Mouse (Mus musculus) gastrocnemius, adult 8-10 months (tissue): Measurements from ENCODE around the gene Negr1. TPM values are rescaled to one million over a fixed set of nuclear protein-coding genes. Genes with fewer than 3 reads are reported as not detected.

Source experiments
- DNase-seq, 2 experiments: peaks; one replicate each; pipeline ENCODE4 v3.0.0; 2022; ENCODE audit warnings: low spot score in 2 of 2
- total RNA-seq, 4 experiments: library from RNA; stranded (reverse); gene quantifications; 2 replicates each; pipeline ENCODE4 v1.2.4; 2022

Gene Negr1
- total RNA-seq, 4 experiments from 2014 or later: 0.22 to 1.2 (median 0.47) TPM

DNA sequence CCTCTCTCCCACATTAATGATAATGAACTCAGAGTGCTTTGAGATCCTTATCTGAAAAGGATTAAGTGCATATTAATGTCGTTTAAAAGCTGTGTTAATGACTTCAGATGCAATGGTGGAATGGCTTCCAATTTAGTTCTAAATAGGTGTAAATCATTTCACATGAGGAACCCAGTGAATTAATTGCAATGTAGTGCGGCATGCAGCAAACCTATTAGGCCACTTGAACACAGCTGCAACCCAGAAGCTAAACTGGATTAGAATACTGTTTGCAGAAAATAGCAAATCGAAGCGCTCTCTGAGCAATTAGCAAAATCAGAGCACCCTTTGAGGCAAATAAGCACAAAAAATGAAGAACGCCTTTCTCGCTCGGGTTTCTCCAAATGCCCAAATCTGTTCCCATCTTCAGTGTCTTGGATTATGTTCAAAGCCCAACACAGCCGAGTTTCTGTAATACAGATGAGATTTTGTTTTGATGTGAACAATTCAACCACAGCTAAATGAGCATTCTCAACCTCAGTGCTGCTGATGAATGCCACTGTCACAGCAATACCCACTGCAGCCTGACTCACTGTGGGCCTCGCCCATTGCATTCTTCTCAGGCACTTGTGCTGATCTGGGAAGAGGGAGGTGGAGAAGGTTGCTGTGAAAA lies 342.5 kb downstream of the Negr1 start:
- no peak for DNase-seq

DNA sequence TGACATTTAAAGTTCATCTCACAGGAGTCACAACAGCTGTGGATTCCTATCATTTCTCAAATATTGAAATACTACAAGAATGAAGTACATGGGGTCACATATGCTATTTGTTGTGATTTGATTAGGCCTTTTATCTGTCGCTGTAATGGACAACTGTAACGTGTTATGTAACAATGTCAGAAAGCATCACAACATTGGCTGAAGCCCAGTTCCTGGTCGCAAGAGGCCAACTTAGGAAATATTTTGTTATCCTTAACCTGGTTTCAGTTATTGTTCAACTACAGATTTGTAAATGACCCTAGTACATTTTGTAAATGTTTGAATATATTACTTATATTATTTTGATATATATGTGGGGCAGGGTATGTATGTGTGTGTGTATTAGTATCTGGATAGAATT lies 351.2 kb downstream of the Negr1 start:
- DNase-seq: no peak

DNA sequence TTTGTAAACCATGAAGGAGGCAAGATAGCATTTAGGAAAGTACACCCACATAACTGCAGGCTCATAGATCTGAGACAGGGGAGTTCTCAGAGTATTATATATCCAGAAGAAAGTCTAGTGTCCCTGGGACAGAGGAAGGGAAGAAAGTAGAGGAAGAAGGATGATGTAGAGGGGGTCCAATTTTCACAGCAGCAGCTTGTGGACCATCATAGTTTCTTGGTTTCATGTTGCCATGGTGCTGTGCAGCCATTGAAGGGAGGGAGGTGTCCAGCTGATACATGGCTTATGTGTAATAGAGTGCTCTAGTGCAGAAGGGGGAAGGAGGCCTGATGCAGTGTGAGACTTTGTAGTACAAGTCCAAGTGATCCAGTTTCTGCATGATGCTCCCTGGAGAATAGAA lies 359.8 kb downstream of the Negr1 start:
- no peak for DNase-seq

DNA sequence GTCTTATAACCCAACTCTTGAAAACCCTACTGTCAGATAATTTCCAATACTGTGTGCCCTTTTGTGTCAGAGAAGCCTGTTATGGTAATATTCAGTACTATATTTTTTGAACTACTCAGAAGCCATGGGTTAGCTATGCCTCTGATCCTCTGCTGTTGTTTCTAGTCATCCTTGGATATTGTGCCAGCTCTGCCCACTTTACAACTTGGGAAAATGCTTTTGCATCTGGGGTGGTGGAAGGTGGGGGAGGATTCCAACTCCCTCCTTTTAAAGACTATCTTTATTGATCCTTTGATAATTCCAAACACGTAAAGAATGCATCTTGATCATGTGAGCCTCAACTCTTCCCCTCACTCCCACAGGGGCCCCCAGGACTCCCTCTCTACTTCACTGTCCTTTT lies 361.6 kb downstream of the Negr1 start:
- no peak for DNase-seq

DNA sequence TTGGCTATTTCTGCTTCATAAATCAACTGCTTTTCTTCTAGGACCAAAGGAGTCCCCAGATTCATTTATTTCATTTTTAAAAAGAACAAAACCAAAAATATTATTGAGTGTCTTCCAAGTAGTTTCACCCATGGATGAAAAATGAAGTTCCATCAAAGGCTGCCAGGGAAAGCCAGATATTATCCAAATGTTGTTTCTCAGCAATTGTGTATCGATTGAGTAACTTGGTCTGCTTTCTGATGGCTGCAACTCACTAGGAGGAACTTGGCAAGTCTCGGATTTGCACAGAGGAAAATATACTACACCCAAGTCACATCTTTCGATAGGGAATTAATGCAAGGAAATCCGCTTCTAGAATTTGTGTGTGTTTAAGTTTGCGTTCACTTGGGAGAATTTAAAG lies 363.5 kb downstream of the Negr1 start:
- no peak for DNase-seq

DNA sequence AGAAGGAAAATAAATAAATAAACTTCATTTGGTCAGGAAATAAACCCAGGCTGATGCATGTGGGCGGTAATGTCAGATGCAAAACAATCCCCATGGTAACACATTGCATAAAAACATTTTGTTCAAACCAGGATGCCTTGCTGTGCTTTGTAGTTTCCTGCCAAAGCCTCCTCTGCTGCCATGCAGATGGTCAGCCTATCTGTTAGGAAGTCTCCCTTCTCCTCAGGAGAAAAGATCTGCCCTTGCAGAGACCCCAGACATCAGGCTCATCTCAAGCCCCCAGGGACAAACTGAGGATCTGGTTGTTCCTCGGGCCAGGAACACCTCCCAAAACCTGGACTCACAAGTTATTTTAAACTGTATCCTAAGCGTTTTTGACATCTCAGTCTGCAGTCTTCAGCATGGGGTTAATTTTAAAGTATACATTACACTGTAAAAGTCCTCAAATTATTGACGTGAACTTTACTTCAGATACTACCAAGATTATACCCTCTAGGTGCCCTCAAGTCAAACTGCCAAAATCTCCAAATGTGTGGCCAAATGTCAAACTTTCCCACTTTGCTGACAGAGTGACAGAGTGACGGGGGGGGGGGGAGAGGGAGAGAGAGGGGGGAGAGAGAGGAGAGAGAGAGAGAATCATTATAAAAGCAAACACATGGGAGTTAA lies 366.9 kb downstream of the Negr1 start:
- DNase-seq: no peak

DNA sequence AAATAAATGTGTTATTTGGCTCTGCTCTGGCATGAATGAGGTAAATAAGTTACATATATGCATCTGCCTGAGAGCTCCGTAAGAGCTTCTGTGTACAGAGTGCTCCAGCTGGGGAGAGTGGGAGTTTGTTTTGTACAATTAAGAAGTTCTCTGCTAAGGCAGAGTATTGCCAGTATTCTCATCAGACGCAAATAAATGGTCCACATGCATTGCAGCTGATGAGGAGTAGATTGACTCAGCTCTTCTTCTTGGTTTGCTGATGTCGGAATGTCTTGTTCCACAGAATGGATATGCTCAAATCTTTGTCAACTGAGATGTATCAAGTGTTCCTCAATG lies 367.4 kb downstream of the Negr1 start:
- no peak for DNase-seq

DNA sequence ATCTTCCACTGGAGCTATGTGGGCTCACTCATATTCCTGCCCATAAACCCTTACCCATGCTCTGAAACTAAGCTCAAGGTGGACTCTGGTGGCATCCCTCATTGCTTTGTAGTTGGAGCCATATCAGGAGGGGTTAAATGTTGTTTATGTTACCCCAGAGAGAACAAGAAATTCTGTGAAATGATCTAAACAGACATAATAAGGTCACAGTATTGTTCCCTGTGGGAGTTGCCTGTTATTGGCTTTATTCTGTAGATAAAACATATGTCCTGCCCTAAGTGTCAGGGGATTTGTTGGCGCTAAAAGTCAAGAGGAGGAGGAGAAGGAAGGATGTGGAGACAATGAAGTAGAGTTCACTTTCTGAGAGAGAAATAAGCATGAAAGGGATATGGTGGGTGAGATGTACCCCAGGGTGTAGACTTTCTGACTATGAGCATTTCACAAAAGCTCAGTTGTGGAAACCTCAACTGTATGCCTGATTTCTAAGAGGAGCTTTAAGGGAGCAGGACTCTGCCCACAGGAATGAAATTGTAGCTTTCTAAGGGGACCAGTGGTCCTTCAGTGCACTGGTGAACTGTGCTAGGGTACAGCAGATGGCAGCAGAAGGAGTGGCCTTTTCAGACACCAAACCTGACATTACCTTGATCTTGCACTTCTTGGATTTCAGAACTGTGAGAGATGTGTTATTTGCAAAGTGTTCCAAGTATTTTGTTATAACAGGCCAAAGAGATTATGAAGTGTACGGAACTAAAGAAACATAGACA lies 368.3 kb downstream of the Negr1 start:
- DNase-seq: no peak

DNA sequence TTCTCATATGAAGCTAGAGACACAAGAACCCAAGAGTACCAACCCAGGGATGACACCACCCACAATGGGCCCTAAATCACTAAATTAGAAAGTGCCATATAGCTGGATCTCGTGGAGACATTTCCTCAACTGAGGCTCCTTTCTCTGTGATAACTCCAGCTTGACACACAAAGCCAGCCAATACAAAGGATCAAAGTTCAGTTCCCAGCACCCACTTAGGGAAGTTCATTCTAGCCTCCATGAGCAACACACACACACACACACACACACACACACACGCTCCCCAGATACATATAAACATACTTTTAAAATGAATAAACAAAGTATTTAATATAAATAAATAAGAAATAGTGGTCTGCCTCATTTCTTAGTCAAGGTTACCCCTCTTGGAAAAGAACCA lies 369.4 kb downstream of the Negr1 start:
- DNase-seq: no peak

DNA sequence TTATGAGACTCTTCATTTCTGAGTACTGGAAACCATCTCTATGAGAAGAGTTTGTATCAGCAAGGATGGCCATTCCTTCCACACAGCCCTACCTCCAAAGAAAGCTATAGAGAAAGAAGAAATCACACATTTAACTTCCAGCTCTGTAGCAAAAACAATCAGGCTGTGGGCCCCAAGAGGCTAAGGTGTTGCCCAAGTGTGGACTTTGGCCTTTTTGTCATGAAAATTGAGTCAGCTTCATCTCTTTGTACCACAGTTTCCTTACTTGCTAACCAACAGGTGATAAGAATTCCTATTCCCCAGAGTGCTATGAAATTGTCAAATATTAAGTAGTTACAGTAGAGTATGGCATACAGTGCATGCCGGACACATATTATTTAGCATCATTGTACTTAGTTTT lies 369.9 kb downstream of the Negr1 start:
- no peak for DNase-seq

DNA sequence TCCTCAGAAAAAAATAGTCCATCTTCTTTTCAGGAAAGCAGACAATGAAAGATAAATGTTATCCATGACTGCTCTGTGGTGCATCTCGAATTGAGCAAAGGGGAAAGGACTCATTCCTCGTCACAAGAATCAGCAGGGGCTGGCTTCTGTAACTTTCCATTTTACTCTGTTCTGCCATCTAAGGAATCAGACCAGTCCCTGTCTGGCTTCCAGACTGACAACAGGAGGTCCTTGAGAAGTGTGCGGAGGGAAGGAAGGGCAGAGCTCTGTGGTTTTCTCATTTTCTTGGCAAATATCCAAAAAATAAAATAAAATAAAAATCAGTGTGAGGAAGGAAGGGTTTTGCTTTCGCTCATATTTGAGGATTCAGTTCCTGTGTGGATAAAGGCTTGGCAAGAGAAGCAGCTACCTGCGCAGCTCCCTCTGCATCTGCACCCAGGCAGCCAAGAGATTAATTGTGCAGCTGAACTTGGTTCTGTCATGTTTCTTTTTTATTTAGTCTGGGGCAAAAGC lies 373.2 kb downstream of the Negr1 start:
- no peak for DNase-seq

DNA sequence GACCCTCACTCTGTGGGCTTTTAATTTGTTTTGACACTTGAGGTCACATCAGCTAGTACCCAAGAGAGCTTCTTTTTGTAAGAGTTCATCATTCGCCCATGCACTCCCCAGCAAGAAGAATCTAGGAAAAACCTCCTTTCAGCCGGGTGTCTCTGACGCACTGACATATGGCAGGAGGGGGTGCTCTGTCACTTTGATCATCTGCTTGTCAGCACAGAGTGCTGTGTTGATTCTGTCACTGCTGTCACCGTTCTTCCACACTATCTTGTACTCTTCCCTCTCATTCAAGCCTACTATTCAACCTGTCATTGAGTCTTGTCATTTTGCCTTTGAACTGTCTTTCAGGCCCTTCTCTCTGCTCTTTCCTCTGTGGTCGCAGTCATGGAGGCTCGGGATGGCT lies 385.8 kb downstream of the Negr1 start:
- DNase-seq: no peak

DNA sequence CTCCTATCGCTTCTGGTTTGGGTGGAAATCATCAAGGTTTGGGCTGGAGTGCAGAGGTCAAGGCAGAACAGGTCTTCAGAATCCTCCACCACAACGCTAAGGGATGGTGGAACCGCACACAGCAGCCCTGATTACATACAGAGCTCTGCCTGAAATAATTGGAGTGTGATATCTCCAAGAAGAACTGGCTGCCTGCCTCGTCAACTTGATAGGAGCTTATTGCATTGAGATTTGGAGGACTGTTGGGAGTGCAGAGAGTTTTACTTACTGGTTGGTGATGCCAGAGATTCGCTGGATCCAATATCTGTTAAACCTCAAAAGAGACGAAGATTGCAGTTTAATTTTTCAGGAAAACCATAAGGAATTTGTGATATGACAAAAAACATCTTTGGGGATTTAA lies 391.4 kb downstream of the Negr1 start:
- DNase-seq: no peak

DNA sequence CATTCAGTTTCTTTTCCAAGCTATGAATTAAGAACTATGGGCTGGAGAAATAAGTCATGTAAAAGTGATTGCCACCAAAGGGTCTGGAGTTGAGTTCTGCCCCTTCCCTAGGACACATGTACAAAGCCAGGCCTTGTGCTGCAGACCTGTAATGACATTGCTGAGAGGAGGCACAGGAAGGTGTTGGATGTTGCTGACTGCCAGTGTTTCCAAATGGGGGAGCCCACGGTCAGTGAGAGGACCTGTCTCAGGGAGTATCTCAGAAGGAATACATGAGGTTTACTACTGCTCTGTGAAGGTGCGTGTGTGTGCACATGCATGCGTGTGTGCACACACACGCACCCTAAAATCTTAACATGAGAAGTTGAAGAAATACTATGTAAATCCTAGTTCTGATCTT lies 393.5 kb downstream of the Negr1 start:
- no peak for DNase-seq

DNA sequence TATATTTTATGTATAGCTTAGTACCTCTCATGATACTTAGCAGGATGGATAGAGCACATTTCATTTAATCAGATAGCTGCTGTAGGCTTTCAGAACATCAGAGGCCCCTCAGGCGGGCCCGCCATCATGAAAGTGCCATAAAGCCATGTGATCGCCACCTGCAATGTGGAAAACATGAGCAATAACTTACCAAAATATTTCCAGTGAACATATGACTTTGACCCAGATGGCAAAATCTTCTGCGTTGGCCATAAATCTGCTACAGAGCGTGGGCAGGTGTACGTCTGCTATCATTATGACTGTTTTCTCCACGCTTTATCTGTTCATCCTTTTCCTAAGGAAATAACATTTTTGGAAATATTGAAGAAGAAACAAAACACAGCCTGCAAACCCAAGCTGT lies 397.0 kb downstream of the Negr1 start:
- DNase-seq: no peak

DNA sequence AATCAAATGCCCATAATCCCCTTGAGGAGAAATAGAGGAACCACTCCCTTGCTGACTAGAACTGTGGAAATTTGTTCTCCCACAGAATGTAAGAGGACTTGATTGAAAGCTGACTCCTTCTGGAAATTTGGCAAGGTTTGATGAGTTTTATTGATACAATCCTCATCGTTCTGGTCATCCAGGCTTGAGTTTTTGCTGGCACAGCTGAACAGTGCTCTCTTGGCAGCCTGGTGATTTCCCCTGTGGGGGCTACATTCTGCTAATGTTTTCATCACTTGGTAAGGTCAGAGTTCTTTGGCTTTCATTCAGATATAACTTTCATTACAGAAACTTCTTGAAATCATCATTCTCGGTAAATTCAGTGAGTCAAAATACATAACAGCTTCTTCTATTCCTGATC lies 407.2 kb downstream of the Negr1 start:
- DNase-seq: no peak

DNA sequence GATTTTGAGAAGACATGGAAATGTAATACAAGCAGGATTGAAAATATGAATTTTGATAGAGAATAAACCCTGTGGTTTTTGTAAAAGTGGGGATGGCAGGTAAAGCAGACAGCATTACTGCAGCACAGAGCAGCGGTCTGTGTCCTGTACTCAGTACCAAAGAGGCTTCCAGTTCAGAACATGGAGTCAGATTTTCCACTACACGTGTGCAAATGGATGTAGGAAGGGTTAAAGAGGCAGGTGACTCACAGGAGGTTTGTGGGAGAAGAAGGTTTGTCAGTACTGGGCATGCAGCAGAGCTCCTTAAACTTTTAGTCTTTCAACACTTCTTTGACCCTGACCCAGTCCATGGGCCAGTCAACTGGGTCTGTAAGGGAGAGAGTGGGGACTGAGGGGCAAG lies 409.5 kb downstream of the Negr1 start:
- no peak for DNase-seq

DNA sequence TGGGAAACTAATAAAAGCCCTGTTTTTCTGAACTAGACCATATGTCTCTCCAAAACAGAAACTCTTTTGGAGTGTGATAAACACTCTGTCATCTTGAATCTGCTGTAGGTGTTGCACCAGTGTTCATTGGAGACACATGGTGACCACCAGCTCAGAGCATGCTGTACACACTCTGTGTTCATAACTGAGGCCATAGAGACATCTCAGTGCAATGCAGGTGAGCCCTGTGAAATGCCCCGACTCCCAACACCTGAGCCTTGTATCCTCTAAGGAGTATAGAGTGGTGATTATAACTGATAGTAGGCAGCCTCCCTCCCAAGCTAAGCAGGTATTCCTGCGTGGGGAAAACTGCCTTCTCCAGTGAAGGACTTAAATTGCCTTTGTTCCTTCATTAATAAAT lies 415.2 kb downstream of the Negr1 start:
- no peak for DNase-seq

DNA sequence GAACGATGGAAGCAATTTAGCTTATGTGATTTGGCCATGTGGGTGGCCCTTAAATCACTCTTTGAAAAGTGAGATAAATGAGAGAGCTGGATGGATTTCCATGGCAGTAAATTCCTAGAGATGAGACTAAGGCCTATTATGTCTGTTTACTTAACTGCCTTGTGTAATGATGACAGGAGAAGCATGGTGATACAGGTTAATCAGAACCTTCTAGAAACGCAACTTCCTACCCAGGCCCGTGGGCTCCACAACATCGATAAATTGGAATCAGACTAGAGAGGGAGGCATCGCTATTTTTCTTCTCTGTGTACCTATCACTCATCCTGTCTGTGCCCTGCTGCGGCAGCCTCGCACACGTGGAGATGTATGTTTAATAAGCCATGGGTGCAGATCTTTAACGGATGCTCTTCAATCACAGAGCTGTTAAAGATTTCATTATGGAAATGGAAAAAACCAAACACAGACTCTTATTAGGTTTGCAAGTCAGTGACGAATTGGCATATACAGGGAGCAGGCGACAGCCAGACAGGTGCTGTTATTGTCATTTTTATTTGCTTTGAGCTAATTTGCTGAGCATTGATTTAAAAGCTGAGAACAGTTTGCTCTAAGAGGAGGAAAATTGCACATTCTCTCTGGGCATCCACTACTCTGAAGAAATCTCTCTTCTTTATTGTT lies 418.6 kb downstream of the Negr1 start:
- no peak for DNase-seq

DNA sequence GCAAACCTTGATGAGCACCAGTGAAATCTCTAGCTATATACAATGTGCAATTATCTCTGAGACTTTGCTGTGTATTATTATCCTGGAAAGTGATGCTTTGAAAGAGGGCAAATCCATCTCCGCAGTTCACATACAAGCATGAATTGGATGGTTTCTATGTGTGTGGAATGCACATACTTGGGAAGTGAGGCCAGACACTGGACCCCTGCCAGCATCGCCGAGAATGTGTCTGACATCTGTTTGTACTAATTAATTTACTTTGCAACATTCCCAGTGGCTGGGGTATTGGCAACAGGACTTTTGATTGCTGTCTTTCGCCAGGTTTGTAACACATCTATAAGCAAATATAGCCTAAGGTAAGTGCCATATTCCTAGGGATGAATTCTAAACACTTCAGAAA lies 420.5 kb downstream of the Negr1 start:
- DNase-seq: no peak

DNA sequence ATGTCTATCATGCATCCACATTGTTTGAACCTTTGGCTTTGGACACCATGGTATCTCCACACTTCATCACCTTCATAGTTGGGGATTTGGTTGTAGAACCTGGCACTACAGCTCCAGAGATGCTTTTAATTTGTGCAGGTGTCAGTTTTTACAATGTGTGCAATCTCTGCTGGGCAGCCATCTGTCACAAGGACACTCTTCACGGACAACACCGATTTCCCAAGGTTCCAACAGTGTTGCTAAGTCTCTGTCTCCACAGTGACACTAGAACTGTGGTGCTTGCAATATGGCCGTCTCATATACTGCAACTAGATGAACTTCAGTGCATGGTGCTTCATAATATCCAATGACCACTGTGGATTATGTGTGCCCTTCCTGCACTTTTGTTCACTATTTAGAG lies 425.5 kb downstream of the Negr1 start:
- DNase-seq: no peak

DNA sequence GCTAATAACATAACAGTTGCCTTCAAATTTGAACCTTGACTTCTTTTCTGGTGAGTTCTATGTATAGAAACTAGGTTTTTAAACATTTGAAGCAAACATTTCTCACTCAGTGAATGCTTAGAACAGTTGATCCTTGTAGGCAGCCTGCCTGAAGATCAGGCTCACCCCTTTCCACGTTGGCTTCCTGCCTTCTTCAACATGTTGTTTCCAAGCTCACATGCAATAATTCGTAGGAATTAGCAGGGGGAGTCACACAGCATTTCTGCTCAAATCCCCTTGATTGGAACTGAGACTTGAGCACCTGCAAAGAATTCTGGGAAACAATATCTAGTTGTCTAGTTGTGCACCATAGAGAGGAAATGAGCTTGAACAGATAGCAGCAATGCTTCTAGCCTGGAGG lies 430.6 kb downstream of the Negr1 start:
- no peak for DNase-seq
